Mouse (Mus musculus) kidney, postnatal 0 days (tissue): Measurements from ENCODE around the gene Sh3pxd2a. TPM values are rescaled to one million over a fixed set of nuclear protein-coding genes. Genes with fewer than 3 reads are reported as not detected.

Source experiments
- ATAC-seq: fragments of 200-750 bp; cut with Nextera tagmentation; replicated peaks from 2 replicates; pipeline ENCODE4 v1.8.0; 2017; ENCODE audit warnings: low read depth, moderate number of reproducible peaks, moderate TSS enrichment, moderate library complexity; ENCODE audit not compliant: low FRiP score
- DNase-seq: peaks from one replicate; pipeline ENCODE4 v3.0.0-alpha.2; 2016; ENCODE audit warnings: low spot score
- H3K27ac ChIP-seq: fragments of 300-500 bp; sonication (generic); 2 replicates; pipeline ENCODE4 v1.5.1; 2014; ENCODE audit warnings: mild to moderate bottlenecking
- H3K27me3 ChIP-seq: fragments of 300-500 bp; sonication (generic); 2 replicates; pipeline ENCODE4 v1.6.1; 2014; ENCODE audit warnings: low read length, mixed read lengths; ENCODE audit not compliant: insufficient read depth
- H3K36me3 ChIP-seq: fragments of 300-500 bp; sonication (generic); 2 replicates; pipeline ENCODE4 v1.6.1; 2014; ENCODE audit warnings: low read length, mixed read lengths; ENCODE audit not compliant: insufficient read depth
- H3K4me1 ChIP-seq: fragments of 300-500 bp; sonication (generic); replicated peaks from 2 replicates; pipeline ENCODE4 v1.6.1; 2014; ENCODE audit warnings: antibody characterized with exemption, low read length, mixed read lengths; ENCODE audit not compliant: insufficient read depth
- H3K4me2 ChIP-seq: fragments of 300-500 bp; sonication (generic); 2 replicates; pipeline ENCODE4 v1.6.1; 2014; ENCODE audit warnings: mild to moderate bottlenecking, low read length, moderate library complexity, mixed read lengths
- H3K4me3 ChIP-seq: fragments of 300-500 bp; sonication (generic); replicated peaks from 2 replicates; pipeline ENCODE4 v1.5.1; 2014; ENCODE audit warnings: low read depth, low read length
- H3K9ac ChIP-seq: fragments of 300-500 bp; sonication (generic); 2 replicates; pipeline ENCODE4 v1.6.1; 2014; ENCODE audit warnings: low read depth, low read length
- H3K9me3 ChIP-seq: fragments of 300-500 bp; sonication (generic); replicated peaks from 2 replicates; pipeline ENCODE4 v1.6.1; 2016; ENCODE audit warnings: low read length, inconsistent platforms, mixed read lengths
- CTCF ChIP-seq: IDR thresholded peaks from 2 replicates; pipeline ENCODE4 v1.5.1; 2016; ENCODE audit warnings: antibody characterized with exemption, low read depth, mild to moderate bottlenecking, moderate library complexity
- WGBS: fragments of 180-500 bp; shearing (Covaris S2); extraction: QIAGEN DNeasy Blood & Tissue Kit; methylation state at CpG from one replicate; pipeline ENCODE4 v1.1.7; 2014; 5-methylcytosine and 5-hydroxymethylcytosine counted together
- polyA plus RNA-seq: library from polyadenylated mRNA; unstranded; fragments of >200 nt; fragmentation: Nextera tagmentation; extraction: Ambion mirVana; gene quantifications from 2 replicates; pipeline ENCODE4 v1.2.1, GENCODE M21; 2015

The Sh3pxd2a gene
- polyA plus RNA-seq, 1 experiment from 2014 or later = 4.1 TPM

- 81% methylated on average over 14 of the region's 14 CpGs for WGBS
- Histone ChIP-seq H3K27ac (no peak overlapping the region), H3K27me3 (no peaks in the 10 kb centered on the region), H3K4me2 (no peak overlapping the region), H3K36me3 (no peaks in the 10 kb centered on the region), H3K4me1 (peaks cover 2% of the 10 kb centered on the region; the same call in 1 of the 2 replicates), H3K4me3 (no peak overlapping the region), H3K9me3 (no peaks in the 10 kb centered on the region), H3K9ac (no peak overlapping the region)
- no peak for ATAC-seq
- TF ChIP-seq CTCF = no peak
- no peak for DNase-seq
Measured at GRCm38 (mm10) chr19:47348395-47349016, 115.7 kb downstream of the Sh3pxd2a start.

GRCm38 (mm10) chr19:47347021-47347643 lies 117.1 kb downstream of the Sh3pxd2a start:
- no peaks in the 10 kb centered on the region for H3K36me3 ChIP-seq
- no peak for ATAC-seq
- H3K9ac ChIP-seq = no peak overlapping the region
- no peaks in the 10 kb centered on the region for H3K27me3 ChIP-seq
- no peak for DNase-seq
- no peak overlapping the region for H3K27ac ChIP-seq
- no peak overlapping the region for H3K4me3 ChIP-seq
- no peaks in the 10 kb centered on the region for H3K9me3 ChIP-seq
- 71% methylated on average over 7 of the region's 7 CpGs for WGBS
- TF ChIP-seq CTCF = no peak
- no peak overlapping the region for H3K4me2 ChIP-seq
- peaks cover 6% of the 10 kb centered on the region for H3K4me1 ChIP-seq

- Histone ChIP-seq H3K27me3 (no peaks in the 10 kb centered on the region), H3K36me3 (no peaks in the 10 kb centered on the region), H3K9me3 (no peaks in the 10 kb centered on the region), H3K4me3 (no peak overlapping the region), H3K9ac (no peak overlapping the region), H3K27ac (no peak overlapping the region), H3K4me2 (no peak overlapping the region), H3K4me1 (peaks cover 6% of the 10 kb centered on the region)
- DNase-seq = no peak
- no peak for ATAC-seq
- 44% methylated on average over 8 of the region's 8 CpGs for WGBS
- no peak for TF ChIP-seq CTCF
Measured at GRCm38 (mm10) chr19:47346606-47347005, 117.6 kb downstream of the Sh3pxd2a start.

DNA sequence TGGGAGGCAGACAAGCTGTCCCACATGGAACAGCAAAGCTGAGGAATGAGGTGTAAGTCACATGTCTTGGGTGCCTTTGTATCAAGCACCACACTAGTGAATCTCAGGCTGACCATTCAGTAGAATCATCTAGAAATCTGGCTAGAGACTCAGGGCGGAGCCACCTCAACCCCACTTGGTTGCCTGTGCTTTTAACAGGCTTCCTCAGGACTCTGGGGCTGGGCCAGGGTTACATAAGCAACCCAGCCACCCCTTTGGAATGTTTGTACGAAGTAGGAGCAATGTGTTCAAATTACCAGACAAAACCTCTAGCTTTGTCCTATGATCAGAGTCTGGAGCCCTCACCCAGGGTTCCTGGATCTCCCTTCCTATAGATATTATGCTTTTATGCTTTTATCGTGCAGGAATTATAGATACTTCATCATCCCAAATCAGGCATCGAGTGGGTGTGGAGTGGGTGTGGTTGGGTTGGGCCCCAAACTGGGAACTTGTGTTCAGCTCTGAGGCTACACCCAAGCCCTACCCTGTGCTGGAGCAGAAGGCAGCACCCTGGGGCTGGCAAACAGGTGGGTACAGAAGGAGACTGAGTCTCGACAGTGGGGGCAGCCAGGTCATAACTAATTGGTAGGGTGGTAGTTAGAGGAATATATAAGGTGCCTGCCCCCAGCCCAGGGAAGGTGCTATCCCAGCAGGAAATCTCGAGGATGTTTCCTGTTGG lies 118.2 kb downstream of the Sh3pxd2a start:
- TF ChIP-seq CTCF = no peak
- ATAC-seq = no peak
- Histone ChIP-seq H3K4me2 (no peak overlapping the region), H3K27me3 (no peaks in the 10 kb centered on the region), H3K27ac (no peak overlapping the region), H3K9ac (no peak overlapping the region), H3K36me3 (no peaks in the 10 kb centered on the region), H3K4me1 (peaks cover 6% of the 10 kb centered on the region), H3K4me3 (no peak overlapping the region), H3K9me3 (no peaks in the 10 kb centered on the region)
- 62% methylated on average over 6 of the region's 6 CpGs for WGBS
- no peak for DNase-seq

DNA sequence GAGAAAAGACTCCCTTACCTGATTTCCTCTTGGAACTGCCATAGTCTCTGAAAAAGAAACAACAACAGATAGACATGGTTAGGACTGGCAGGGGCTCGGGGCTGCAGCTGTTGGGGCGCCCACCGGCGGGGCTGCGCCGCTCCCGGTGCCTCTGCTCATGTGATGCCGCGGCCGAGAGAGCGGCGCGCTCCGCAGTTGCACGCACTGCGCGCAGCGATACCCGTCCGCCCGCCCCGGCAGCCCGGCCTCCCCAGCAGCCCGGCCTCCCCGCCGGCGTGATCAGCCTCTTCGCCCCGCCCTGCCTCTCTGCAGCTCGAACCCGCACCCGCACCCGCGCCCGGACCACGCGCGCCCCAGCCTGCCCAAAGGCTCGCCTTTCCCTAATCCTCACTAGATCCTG lies 120.8 kb downstream of the Sh3pxd2a start:
- no peak for DNase-seq
- WGBS = 6% methylated on average over 38 of the region's 39 CpGs
- no peaks in the 10 kb centered on the region for H3K9me3 ChIP-seq
- no peaks in the 10 kb centered on the region for H3K27me3 ChIP-seq
- H3K4me1 ChIP-seq = peaks cover 13% of the 10 kb centered on the region
- no peak overlapping the region for H3K27ac ChIP-seq
- peak overlapping the region; percentile 35 for H3K4me3 ChIP-seq
- no peaks in the 10 kb centered on the region for H3K36me3 ChIP-seq
- no peak for TF ChIP-seq CTCF
- no peak for ATAC-seq
- peak overlapping the region; percentile 67 for H3K4me2 ChIP-seq
- peak overlapping the region; percentile 47; the same call in 1 of the 2 replicates for H3K9ac ChIP-seq

DNA sequence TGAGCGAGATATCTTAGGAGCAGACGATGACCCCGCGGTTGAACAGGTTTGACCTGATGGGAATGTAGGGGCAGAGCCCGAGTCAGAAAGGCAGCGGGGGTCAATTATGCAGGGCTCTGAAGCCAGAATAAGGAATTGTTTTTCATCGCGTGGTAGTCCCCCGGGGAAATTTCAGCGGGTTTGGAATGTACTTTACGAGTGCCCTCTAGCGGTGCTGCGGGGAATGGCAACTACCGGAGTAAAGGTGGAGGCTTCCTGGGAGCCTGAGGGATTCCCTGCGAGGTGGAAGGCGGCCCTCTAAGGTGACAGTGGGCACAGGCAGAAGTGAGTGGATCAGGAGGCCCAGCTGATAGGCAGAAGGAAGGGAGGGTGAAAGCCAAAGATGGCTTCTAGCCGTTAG lies 125.0 kb downstream of the Sh3pxd2a start:
- H3K36me3 ChIP-seq = no peaks in the 10 kb centered on the region
- H3K4me2 ChIP-seq = peak overlapping the region; percentile 52
- H3K9ac ChIP-seq = no peak overlapping the region
- H3K27me3 ChIP-seq = no peaks in the 10 kb centered on the region
- TF ChIP-seq CTCF = peak; percentile 88
- H3K4me3 ChIP-seq = peak overlapping the region; percentile 15; the same call in 1 of the 2 replicates
- WGBS = 1% methylated on average over 17 of the region's 17 CpGs
- no peak overlapping the region for H3K27ac ChIP-seq
- no peaks in the 10 kb centered on the region for H3K9me3 ChIP-seq
- DNase-seq (peak; percentile 83), ATAC-seq (no peak; the same call in 1 of the 2 replicates)
- H3K4me1 ChIP-seq = peaks cover 19% of the 10 kb centered on the region
